Mouse (Mus musculus) midbrain, embryonic 12.5 days (tissue): ENCODE data around the gene Eif4b. TPM values are rescaled to one million over a fixed set of nuclear protein-coding genes. Genes with fewer than 3 reads are reported as not detected.

Experiments
- ATAC-seq: fragments of 200-750 bp; cut with Nextera tagmentation; 2 replicates; pipeline ENCODE4 v1.8.0; 2017; ENCODE audit warnings: low read depth, moderate TSS enrichment, moderate library complexity; ENCODE audit not compliant: low FRiP score
- H3K27ac ChIP-seq: fragments of 300-500 bp; sonication (generic); replicated peaks from 2 replicates; pipeline ENCODE4 v1.5.1; 2016; ENCODE audit warnings: mild to moderate bottlenecking
- H3K27me3 ChIP-seq: fragments of 300-500 bp; sonication (generic); 2 replicates; pipeline ENCODE4 v1.6.1; 2016; ENCODE audit warnings: mild to moderate bottlenecking
- H3K36me3 ChIP-seq: fragments of 300-500 bp; sonication (generic); 2 replicates; pipeline ENCODE4 v1.6.1; 2016
- H3K4me1 ChIP-seq: fragments of 300-500 bp; sonication (generic); 2 replicates; pipeline ENCODE4 v1.6.1; 2016
- H3K4me2 ChIP-seq: fragments of 300-500 bp; sonication (generic); replicated peaks from 2 replicates; pipeline ENCODE4 v1.6.1; 2016; ENCODE audit warnings: mild to moderate bottlenecking, moderate library complexity
- H3K4me3 ChIP-seq: fragments of 300-500 bp; sonication (generic); 2 replicates; pipeline ENCODE4 v1.5.1; 2016; ENCODE audit warnings: mild to moderate bottlenecking
- H3K9ac ChIP-seq: fragments of 300-500 bp; sonication (generic); replicated peaks from 2 replicates; pipeline ENCODE4 v1.6.1; 2016; ENCODE audit warnings: mild to moderate bottlenecking, moderate library complexity
- H3K9me3 ChIP-seq: fragments of 300-500 bp; sonication (generic); 2 replicates; pipeline ENCODE4 v1.6.1; 2016; ENCODE audit warnings: mild to moderate bottlenecking
- WGBS: fragments of 180-500 bp; shearing (Covaris S2); methylation state at CpG from one replicate; pipeline ENCODE4 v1.1.7; 2016; 5-methylcytosine and 5-hydroxymethylcytosine counted together
- polyA plus RNA-seq: library from polyadenylated mRNA; unstranded; fragments of >200 nt; fragmentation: Nextera tagmentation; extraction: Ambion mirVana; gene quantifications from 2 replicates; pipeline ENCODE4 v1.2.1, GENCODE M21; 2016

Eif4b gene
- polyA plus RNA-seq, 1 experiment from 2014 or later = 98.7 TPM

DNA sequence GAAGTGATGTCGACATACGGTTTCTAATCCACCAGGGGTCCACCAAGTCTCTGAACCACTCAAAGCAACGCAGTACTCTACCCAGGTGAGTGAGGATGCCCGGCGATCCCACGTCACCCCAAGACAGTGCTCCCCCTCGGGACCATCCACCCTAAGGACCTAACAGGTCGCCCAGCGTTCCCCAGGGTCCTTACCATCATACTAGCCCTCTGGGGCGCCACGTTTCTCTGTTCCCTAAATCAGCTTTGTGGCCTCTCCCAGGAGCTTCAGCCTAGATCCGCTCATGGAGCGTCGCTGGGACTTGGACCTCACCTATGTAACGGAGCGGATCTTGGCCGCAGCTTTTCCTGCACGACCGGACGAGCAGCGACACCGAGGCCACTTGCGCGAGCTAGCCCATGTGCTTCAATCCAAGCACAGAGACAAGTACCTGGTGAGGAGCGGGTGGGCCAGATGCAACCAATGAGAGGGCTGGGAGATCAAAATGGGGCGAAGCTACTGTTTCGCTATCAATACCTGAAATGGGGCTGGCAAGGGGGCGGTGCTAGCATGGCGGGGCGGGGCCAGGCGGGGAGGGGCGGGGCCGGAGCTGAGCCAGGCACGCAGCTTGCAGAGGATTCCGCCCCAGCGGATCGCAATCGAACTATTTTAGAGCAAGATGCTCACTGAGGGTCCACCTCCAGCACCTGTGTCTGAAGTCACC lies 33.3 kb downstream of the Eif4b start:
- Histone ChIP-seq H3K4me2 (peak overlapping the region; percentile 58), H3K27ac (no peak overlapping the region), H3K9me3 (no peaks in the 10 kb centered on the region), H3K9ac (peak overlapping the region; percentile 24; the same call in 1 of the 2 replicates), H3K36me3 (no peaks in the 10 kb centered on the region), H3K4me1 (peaks cover 51% of the 10 kb centered on the region), H3K4me3 (peak overlapping the region; percentile 35), H3K27me3 (peaks cover 61% of the 10 kb centered on the region)
- 7% methylated on average over 38 of the region's 38 CpGs for WGBS
- no peak for ATAC-seq

DNA sequence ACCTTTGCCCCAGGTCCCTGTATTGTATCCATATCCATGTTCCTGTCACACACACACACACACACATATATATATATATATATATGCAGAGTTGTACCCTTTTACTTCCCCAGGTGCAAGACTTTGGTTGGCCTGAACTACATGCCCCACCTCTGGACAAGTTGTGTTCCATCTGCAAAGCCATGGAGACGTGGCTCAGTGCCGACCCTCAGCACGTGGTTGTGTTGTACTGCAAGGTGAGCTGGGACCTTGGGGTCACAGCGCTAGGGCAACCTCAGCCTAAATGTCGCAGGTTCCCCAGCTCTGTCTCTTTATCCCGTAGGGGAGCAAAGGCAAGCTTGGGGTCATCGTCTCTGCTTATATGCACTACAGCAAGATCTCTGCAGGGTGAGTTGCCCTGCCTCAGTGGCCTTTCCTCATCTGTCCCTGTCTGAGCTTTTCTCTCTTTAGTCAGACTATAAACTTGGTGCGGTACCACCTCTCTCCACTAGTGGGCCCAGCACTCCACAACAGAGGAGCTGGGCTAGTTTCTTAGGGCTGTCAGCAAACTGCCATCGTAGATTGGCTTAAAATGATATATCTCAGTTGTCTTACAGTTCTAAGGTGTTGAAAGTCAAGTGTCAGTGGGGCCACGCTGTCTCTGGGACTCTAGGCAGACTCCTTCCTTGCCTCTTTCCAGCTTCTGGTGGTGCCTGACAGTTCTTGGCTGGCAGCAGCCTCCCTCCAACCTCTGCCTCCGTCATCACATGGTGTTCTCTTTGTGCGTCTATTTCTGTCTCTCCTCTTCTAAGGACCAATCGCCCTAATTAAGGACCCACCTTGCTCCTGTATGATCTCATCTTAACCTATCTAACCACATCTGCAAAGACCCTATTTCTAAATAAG lies 34.4 kb downstream of the Eif4b start:
- WGBS = 39% methylated on average over 13 of the region's 13 CpGs
- Histone ChIP-seq H3K27me3 (peaks cover 51% of the 10 kb centered on the region), H3K4me1 (peaks cover 41% of the 10 kb centered on the region), H3K4me3 (no peak overlapping the region), H3K4me2 (peak overlapping the region; percentile 58; the same call in 1 of the 2 replicates), H3K36me3 (no peaks in the 10 kb centered on the region), H3K9me3 (no peaks in the 10 kb centered on the region), H3K9ac (no peak overlapping the region), H3K27ac (no peak overlapping the region)
- ATAC-seq = no peak

DNA sequence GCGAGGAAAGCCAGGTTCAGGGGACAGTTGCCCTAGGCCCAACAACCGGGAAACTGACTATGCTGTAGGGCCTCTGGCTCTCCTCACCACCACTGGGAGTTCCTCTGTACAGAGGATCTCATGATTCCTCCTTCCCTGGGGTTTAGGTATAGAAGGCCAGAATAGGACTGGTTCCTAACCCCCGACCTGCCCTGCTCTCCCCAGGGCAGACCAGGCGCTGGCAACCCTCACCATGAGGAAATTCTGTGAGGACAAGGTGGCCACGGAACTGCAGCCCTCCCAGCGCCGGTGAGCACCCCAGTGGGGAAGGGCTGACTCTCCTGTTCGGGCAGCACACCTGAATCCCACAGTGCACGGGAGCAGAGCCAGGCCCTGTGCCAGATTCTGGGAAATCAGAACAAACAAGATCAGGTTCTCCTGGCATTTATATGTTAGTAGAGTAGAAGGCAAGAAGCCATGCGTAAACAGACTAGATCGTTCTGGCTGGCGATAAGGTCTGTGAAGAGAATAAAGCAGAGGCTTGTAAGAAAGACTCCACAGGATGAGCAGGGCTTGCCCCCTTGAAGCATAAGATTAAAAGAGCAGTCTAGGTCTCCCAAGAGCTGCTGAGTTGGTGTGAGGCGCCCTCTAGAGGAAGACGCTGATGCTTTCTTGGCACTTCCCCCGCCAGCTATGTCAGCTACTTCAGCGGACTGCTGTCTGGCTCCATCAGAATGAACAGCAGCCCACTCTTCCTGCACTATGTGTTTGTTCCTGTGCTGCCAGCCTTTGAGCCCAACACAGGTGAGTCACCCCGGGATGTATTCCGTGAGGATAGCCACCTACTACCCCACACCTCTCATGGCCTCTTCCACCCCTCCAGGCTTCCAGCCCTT lies 35.3 kb downstream of the Eif4b start:
- H3K4me3 ChIP-seq = no peak overlapping the region
- no peak overlapping the region for H3K27ac ChIP-seq
- no peaks in the 10 kb centered on the region for H3K9me3 ChIP-seq
- 48% methylated on average over 18 of the region's 18 CpGs for WGBS
- H3K9ac ChIP-seq = no peak overlapping the region
- H3K27me3 ChIP-seq = peaks cover 42% of the 10 kb centered on the region
- no peaks in the 10 kb centered on the region for H3K36me3 ChIP-seq
- no peak for ATAC-seq
- H3K4me2 ChIP-seq = no peak overlapping the region
- H3K4me1 ChIP-seq = peaks cover 31% of the 10 kb centered on the region

DNA sequence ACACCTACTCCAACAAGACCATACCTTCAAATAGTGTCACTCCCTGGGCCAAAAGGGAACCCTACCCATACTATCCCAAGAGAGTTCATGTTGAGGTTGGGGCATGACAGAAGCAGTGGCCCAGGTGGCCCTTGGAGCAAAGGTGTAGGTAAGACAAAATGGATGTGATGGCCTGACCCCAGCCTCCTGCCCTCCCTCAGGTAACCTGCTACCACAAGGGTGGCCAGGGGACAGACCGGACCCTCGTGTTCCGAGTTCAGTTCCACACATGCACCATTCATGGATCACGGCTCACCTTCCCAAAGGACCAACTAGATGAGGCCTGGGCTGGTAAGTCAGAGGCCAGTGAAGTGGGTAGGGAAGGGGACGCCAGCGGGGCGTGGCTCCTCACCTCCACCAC lies 36.7 kb downstream of the Eif4b start:
- no peak overlapping the region for H3K4me2 ChIP-seq
- peaks cover 26% of the 10 kb centered on the region for H3K4me1 ChIP-seq
- no peak for ATAC-seq
- H3K9ac ChIP-seq = no peak overlapping the region
- H3K9me3 ChIP-seq = no peaks in the 10 kb centered on the region
- 96% methylated on average over 7 of the region's 7 CpGs for WGBS
- 0 out of 2 replicates have a peak, but pooled peaks cover 1% of the 10 kb centered on the region for H3K36me3 ChIP-seq
- H3K4me3 ChIP-seq = no peak overlapping the region
- H3K27me3 ChIP-seq = peaks cover 30% of the 10 kb centered on the region
- no peak overlapping the region for H3K27ac ChIP-seq

DNA sequence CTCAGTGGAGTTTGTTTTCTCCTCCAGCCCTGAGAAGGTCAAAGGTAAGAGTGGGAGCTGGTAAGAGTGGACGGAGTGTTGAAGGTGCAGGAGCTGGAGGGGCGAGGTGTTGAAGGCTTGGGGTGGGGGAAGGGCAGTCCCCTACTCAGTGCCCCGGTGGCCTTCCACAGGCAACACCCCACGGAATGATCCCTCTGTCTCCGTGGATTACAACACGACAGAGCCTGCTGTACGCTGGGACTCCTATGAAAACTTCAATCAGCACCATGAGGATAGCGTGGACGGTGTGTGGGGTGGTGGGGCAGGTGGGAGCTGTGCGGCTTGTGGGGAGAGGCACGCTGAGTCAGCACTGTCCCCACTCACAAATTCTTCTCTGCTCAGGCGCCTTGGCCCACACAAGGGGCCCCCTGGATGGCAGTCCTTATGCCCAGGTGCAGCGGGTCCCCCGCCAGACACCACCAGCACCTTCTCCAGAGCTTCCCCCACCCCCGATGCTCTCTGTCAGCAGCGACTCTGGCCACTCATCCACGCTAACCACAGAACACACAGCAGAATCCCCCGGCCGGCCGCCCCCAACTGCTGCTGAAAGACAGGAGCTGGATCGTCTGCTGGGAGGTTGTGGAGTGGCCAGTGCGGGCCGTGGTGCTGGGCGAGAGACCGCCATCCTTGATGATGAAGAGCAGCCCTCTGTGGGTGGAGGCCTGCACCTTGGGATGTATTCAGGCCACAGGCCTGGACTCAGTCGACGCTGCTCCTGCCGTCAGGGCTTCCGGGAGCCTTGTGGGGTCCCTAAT lies 37.3 kb downstream of the Eif4b start:
- Histone ChIP-seq H3K27me3 (peaks cover 24% of the 10 kb centered on the region), H3K9ac (no peak overlapping the region), H3K4me3 (no peak overlapping the region), H3K36me3 (peaks cover 8% of the 10 kb centered on the region; the same call in 1 of the 2 replicates), H3K4me1 (peaks cover 22% of the 10 kb centered on the region), H3K9me3 (no peaks in the 10 kb centered on the region), H3K4me2 (no peak overlapping the region), H3K27ac (no peak overlapping the region)
- ATAC-seq = no peak
- 76% methylated on average over 29 of the region's 29 CpGs for WGBS

DNA sequence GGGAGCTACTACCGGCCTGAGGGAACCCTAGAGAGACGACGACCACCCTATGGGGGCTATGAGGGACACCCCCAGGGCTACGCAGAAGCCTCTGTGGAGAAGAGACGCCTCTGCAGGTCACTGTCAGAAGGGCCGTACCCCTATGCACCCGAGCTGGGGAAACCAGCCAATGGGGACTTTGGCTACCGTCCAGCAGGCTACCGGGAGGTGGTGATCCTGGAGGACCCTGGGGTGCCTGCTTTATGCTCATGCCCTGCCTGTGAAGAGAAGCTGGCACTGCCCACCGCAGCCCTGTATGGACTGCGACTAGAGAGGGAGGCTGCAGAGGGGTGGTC lies 37.9 kb downstream of the Eif4b start:
- H3K9ac ChIP-seq = no peak overlapping the region

DNA sequence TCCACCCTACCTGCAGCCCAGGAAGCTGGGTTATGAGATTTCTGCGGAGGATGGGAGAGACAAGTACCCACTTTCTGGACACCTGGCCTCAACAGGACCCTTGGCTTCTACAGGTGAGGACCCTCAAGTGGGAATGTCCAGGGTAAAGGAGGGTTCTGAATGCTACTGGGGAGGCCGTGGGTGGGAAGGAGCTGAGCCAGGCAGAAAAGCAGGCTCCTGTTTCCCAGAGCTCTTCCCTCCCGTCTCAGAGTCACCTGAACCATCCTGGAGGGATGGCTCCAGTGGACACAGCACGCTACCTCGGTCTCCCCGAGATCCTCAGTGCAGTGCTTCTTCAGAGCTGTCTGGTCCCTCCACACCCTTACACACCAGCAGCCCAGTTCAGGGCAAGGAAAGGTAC lies 38.6 kb downstream of the Eif4b start:
- Histone ChIP-seq H3K4me1 (peaks cover 11% of the 10 kb centered on the region), H3K4me2 (no peak overlapping the region), H3K36me3 (peaks cover 20% of the 10 kb centered on the region), H3K9me3 (no peaks in the 10 kb centered on the region), H3K4me3 (no peak overlapping the region), H3K9ac (no peak overlapping the region), H3K27me3 (peaks cover 11% of the 10 kb centered on the region), H3K27ac (no peak overlapping the region)
- WGBS = 88% methylated on average over 6 of the region's 6 CpGs
- ATAC-seq = no peak

More for the DNA sequence above, 37.9 kb downstream of the Eif4b start:
- Histone ChIP-seq H3K36me3 (peaks cover 13% of the 10 kb centered on the region; the same call in 1 of the 2 replicates), H3K27me3 (peaks cover 18% of the 10 kb centered on the region), H3K9me3 (no peaks in the 10 kb centered on the region), H3K4me2 (no peak overlapping the region), H3K27ac (no peak overlapping the region), H3K4me1 (peaks cover 18% of the 10 kb centered on the region), H3K4me3 (no peak overlapping the region)
- WGBS = 86% methylated on average over 11 of the region's 11 CpGs
- ATAC-seq = no peak

DNA sequence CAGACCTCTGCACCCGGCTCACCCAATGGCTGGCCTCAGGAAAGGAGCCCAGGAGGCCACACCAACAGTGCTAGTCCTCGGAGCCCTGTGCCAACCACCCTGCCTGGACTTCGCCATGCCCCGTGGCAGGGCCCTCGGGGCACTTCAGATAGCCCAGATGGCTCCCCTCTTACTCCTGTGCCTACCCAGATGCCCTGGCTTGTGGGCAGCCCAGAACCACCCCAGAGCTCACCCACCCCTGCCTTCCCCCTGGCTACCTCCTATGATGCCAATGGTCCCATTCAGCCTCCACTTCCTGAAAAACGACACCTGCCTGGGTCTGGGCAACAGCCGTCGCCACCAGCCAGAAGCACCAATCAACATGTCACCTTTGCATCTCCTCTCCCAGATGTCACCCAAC lies 39.3 kb downstream of the Eif4b start:
- H3K27me3 ChIP-seq = peaks cover 4% of the 10 kb centered on the region
- no peaks in the 10 kb centered on the region for H3K9me3 ChIP-seq
- H3K4me1 ChIP-seq = peaks cover 4% of the 10 kb centered on the region; the same call in 1 of the 2 replicates
- ATAC-seq = no peak
- H3K27ac ChIP-seq = no peak overlapping the region
- 89% methylated on average over 8 of the region's 8 CpGs for WGBS
- H3K4me2 ChIP-seq = no peak overlapping the region
- H3K9ac ChIP-seq = no peak overlapping the region
- no peak overlapping the region for H3K4me3 ChIP-seq
- peaks cover 27% of the 10 kb centered on the region for H3K36me3 ChIP-seq

DNA sequence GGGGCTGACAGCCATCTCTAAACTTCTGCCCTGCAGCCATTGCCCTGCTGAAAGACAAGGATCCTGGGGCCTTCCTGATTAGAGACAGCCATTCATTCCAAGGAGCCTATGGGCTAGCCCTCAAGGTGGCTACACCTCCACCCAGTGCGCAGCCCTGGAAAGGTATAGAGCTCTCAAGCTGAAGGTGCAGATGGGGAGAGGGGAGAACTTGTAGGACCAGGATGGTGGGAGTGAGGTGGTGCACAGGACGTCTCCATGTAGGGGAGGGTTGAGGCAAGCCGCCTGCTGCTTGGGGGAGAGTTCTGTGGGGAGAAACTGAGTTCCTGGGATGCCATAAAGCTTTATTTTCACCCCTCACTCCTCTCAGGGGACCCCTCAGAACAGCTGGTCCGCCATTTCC lies 40.1 kb downstream of the Eif4b start:
- 78% methylated on average over 4 of the region's 4 CpGs for WGBS
- H3K4me1 ChIP-seq = peaks cover 4% of the 10 kb centered on the region; the same call in 1 of the 2 replicates
- peaks cover 35% of the 10 kb centered on the region for H3K36me3 ChIP-seq
- no peak for ATAC-seq
- no peaks in the 10 kb centered on the region for H3K9me3 ChIP-seq
- H3K4me2 ChIP-seq = no peak overlapping the region
- no peak overlapping the region for H3K27ac ChIP-seq
- no peaks in the 10 kb centered on the region for H3K27me3 ChIP-seq
- H3K4me3 ChIP-seq = no peak overlapping the region
- H3K9ac ChIP-seq = no peak overlapping the region

DNA sequence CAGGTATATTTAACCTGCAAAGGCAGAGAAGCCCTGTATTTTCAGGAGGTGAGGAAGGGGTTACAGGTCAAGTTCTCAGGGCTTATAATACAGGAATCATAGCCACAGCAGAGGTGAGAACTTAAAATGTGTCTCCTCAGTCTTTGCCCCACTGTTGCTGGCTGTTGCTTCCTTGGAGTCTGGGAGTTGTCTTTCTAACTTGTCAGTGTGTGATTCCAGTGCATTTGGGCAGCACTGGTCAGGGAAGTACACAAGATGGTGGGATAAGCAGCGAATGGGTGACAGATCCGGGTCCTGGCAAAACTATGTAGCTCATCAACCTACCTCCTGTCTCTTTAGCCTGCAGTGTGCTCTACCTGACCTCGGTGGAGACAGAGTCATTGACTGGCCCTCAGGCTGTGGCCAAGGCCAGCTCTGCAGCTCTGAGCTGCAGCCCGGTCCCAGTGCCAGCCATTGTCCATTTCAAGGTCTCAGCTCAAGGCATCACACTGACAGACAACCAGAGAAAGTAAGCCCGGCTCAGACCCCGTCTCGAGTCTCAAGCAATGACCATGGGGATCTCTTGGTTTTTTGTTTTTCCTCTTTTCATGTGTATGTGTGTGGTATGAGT lies 41.2 kb downstream of the Eif4b start:
- Histone ChIP-seq H3K9me3 (no peaks in the 10 kb centered on the region), H3K36me3 (peaks cover 46% of the 10 kb centered on the region), H3K4me3 (no peak overlapping the region), H3K27me3 (no peaks in the 10 kb centered on the region), H3K9ac (no peak overlapping the region), H3K4me1 (no peaks in the 10 kb centered on the region), H3K4me2 (no peak overlapping the region), H3K27ac (no peak overlapping the region)
- WGBS = 87% methylated on average over 7 of the region's 7 CpGs
- ATAC-seq = no peak

DNA sequence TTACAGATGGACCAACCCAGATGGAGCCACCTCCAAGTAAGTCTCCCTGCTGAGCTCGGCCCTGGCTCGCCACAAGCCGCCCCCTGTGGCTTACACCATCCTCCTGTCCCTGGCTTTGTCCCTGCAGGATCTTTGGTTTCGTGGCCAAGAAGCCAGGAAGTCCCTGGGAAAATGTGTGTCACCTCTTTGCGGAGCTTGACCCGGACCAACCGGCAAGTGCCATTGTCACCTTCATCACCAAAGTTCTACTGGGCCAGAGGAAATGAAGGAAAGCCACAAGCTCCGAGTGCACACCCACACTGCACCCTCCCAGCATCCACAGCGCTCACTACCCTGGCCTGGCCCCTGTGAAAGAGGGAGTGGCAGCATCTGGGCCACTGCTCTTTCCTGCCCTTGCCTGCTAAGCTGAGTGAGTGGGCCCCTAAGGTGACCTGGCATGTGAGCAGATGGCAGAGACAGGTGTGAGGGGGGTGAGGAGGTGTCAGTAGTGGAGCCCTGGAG lies 42.2 kb downstream of the Eif4b start:
- Histone ChIP-seq H3K27ac (no peak overlapping the region), H3K36me3 (peaks cover 55% of the 10 kb centered on the region), H3K9ac (no peak overlapping the region), H3K27me3 (no peaks in the 10 kb centered on the region), H3K4me3 (no peak overlapping the region), H3K4me1 (no peaks in the 10 kb centered on the region), H3K9me3 (no peaks in the 10 kb centered on the region), H3K4me2 (no peak overlapping the region)
- no peak for ATAC-seq
- 59% methylated on average over 9 of the region's 9 CpGs for WGBS
